Mouse (Mus musculus) ZHBTc4 (cell line): ENCODE results near the gene Umad1.
"Not testable (repeated sequence)": the region's sequence is repeated elsewhere in the genome, so short reads cannot be mapped to it uniquely, and the experiment has no call there.

Experiments
- DNase-seq: peaks from one replicate; pipeline ENCODE4 v3.0.0-alpha.2; 2011; ENCODE audit warnings: low read depth, low spot score

The Umad1 gene

DNA sequence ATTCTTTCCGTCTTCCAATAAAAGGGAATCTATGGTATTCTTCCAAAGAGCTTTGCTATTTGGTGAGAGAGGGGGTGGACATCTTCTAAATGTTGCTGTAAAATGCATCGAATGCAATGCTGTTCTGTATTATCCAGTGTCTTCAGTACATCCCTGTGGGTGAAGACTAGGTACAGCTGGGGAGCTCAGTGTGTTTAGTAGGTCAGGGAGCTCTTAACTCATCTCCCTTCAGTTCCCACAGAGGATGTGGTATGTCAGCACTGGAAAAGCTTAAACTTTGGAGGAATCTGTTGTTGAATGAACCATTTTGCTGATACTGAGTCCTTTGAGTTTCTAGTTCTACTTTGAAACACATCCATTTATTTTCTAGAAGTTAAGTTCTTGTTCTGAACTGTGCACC is 53.5 kb downstream of the Umad1 start:
- DNase-seq: no peak

DNA sequence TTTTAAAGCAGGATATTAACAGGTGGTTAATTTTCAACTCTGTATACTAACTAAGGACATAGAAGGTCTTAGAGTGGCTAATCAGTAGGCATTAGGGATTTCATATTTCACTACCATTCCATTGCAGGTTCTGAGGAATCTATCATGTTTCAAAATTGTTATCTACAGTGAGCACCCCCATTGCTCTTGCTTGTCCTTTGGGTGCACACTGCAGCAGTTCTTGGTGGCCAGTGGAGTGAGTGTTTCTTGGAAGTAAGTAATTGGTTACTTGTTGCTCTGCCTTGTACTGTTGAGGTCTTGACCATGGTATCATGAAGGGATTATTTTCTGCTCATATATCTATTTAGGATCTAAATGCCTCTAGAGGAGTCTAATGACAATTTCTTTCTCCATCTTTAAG is 57.1 kb downstream of the Umad1 start:
- DNase-seq: no peak

GRCm38 (mm10) chr6:8319591-8319990 is 60.5 kb downstream of the Umad1 start:
- no peak for DNase-seq

DNA sequence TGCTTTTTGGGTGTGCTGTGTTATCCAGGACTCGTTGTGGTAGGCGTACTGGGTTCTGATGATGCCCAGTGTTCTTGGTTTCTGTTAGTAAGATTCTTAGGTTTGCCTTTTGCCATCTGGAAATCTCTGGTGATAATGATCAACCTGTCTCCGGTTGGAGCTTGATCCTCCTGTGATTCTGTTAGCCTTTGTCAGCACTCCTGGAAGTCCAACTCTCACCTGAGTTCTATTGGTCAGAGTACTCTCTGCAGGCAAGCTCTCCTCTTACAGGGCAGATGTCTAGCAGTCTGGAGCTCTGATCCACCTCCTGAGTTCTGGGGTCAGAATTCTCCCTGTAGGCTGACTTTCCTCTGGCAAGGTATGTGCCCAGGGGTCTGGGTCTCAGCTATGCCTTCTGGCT is 72.4 kb downstream of the Umad1 start:
- DNase-seq: not testable (repeated sequence)

DNA sequence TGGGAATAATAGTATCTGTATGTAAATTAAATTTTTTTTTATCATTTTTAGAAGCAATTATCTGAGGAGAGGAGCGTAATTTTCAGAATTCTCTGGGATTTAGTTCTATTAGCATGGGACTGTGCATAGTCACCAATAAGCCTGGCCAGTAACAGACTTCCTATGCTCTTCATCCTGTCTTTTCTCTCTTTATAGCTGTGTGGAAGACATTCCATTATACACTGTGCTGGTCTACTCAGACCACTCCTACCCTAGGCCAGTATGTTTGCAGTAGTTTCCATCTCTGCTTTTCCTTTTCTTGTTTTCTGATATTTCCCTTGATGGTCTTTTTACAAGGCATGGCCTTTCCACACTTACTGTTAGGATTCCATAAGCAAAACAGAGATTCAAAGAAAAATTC is 74.3 kb downstream of the Umad1 start:
- no peak for DNase-seq

DNA sequence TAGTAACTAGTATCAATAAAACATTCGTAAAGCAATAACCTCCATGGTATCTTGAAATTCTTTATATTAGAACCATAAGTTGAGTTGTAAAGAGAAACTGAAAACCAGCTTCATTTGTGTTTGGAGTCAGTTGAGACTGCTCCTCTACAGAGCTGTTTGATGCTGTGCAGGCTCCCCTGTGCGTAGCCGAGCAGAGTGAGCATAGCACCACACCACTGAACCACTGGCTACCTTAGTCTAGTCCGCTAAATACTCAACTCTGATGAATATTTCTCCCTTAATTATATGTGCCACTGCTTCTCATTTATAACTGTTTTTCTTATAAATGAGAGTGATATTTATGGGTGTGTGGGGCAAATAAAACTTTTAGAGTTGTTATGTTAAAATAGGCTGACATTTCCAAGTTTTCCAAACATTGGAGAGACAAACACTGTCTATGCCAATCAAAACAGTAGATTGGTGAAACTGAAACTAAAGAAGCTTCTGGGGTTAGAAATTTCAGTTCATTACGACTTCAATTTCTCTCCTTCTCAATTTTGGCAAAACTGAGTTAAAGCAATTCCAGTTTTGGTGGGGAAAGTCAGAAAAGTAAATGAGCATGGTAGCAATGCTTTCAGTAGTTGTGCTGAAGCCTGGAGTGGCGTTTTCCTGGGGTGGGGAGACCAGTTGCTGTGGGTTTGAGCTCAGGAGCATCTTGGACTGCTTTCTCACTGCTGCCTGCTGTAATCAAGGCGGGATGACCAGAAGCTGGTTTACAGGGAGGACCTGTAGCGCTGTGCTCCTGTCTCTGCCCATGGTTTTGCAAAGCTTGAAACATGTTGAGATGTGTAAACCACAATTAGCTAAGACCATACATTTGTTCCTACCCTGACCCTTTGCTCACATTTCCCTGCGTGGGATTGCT is 77.7 kb downstream of the Umad1 start:
- DNase-seq: no peak

DNA sequence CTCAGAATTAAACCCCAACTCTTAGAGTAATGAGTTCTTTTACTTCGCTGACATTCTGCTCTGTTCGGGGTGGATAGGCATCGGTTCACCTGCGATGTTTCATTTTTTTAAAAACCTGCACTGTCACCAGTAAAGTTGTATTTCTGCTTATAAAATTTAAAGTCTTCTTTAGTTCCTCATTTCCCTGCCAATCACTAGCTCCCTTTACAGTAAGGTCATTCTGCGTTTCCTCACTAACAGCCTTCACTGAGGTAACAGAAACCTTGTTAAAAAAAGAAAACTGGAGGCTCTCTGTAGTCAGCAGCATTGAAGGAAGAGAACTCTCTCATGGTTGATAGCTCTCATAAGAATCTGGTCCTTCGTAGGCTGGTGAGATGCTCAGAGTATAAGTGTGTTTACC is 80.4 kb downstream of the Umad1 start:
- DNase-seq: no peak

GRCm38 (mm10) chr6:8343271-8343670 is 84.2 kb downstream of the Umad1 start:
- DNase-seq: no peak

DNA sequence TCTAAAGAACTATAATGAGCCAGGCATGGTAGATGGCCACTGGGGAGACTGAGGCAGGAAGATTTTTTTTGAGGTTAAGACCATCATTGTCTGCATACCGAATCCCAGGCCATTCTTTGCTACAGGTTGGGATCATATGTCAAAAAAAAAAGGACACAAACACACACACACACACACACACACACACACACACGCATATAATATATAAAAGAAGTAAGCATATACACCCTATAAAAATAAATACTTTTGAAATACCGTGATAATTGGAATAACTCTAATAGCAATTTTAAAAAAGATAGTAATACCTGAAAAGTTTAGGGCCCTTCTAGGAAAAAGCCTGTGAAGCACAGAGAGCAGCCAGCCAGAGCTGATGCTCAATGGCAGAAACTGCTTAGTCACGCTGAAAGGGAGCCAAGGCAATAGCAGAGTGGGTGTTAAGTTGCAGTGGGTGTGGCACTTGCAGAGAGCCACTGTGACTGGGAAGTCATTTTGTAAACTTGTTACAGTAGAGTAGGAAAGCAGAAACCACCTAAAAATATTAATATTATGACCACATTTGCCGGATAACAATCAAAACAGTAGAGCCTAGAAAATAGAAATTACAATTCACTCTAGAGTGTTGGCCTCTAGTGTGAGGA is 86.2 kb downstream of the Umad1 start:
- DNase-seq: peak; percentile 73

- no peak for DNase-seq
Measured at GRCm38 (mm10) chr6:8347154-8347553, 88.1 kb downstream of the Umad1 start.

GRCm38 (mm10) chr6:8348344-8348743 is 89.3 kb downstream of the Umad1 start:
- DNase-seq: no peak

DNA sequence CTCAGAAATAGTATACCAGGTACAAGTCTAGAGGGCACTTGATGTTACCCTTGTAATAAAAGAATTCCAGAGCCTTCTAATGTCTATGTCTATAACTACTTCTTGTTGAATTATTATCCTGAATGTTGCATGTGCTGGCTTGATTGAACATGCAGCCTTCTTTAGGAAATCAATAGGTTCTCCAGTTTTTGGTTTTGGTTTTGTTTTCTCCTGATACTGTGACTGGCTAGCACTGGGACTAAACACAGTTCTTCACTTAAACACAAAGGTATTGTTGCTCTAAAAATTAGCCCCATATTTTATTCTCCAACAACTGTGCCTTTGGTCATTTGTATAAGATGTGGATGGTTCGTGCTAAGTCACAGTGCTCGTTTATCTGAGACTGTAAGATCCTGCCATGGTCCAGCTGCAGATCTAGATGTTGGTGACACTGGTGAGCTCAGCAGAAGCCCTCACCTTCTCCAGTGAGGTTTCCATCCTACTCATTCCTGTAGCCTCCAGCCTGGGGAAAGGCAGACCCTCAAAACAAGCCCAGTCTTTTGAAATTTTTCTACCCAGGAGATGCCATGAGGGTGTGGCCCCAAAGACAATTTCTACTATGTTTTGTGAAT is 90.1 kb downstream of the Umad1 start:
- no peak for DNase-seq

GRCm38 (mm10) chr6:8351507-8351906 is 92.4 kb downstream of the Umad1 start:
- no peak for DNase-seq

DNA sequence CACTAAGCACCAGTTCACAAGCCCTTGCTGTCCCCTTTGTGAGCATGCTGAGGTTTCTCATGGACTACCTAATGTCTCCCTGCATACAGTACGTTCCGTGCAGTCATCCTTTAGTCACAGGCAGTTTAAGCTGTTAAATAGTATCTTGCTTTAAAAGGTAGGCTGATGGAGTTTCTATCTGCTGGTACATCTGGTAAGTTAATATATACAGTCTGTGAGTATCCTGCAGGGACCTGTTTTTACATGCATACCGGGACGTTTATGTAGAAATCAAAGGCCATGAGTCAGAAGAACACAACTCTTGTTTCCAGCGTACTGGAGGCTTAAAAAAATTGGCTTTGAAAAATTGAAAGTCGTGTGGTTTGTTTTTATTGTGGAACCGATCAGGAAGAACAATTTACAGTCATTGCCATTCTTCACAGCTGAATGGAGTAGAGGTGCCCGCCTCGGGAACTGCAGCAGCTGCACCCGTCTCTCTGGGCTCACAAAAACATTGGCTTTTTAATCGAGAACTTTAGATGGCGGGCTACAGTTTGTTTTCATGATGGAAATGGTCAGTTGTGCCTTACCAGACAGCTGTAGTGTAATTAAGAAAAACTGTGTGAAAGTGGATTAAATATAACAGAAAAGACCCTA is 93.6 kb downstream of the Umad1 start:
- DNase-seq: no peak

- peak; percentile 43 for DNase-seq
Measured at GRCm38 (mm10) chr6:8353461-8353860, 94.4 kb downstream of the Umad1 start.

DNA sequence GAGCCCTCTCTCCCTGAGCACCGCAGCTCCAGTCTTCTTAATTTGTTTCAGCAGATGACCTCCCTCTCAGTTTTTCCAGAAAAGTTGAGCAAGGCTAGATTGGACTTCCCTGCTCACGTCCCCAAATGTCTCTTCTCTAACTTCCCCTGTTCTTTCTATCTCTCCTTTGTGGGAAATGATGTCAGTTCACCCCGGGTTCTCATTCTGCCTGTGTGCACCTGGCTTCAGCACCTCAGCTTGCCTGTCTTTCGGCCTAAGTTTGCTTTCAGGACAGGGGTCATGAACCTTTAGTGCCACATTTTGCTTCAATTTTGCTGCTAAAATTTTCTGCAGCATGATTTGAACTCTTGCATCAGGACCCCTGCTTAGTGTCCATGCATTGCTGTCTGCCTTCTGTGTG is 95.8 kb downstream of the Umad1 start:
- DNase-seq: no peak

- DNase-seq: no peak
Measured at GRCm38 (mm10) chr6:8358232-8358631, 99.1 kb downstream of the Umad1 start.

DNA sequence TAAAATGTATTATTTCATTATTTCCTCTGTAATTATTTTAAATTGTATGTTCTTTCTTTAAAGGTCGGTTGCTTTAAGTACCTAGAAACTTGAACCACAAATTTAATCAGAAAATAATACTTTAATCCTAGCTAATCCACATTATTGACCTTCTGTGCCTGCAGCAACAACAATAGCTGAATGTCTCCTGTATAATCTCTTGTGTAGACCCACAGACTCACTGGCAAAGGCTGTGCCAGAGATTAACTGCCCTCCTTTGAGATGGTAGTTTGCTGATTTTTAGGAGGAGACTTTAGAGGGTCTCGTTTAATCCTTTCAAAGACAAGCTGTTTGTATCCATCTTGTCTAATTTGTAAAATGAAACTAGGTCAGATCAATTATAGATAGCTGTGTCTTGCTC is 99.7 kb downstream of the Umad1 start:
- DNase-seq: no peak

DNA sequence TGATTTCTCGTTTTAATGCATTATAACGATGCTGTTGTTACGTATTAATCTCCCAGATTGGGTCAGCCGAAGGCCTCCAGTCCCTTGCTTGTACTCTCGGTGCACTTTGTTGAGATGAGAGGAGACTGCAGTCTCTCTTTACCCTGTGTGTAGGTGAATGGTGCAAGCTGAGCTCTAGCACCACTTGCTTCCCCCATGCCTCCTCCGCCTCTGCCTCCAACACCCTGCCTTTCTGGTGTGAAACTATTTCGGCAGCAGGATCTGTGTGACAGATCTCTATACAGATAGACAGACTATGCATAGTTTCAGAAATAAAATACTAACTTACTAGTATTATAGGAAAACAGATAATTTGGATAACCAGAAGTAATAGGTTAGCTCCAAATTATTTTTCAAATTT is 101.7 kb downstream of the Umad1 start:
- no peak for DNase-seq

DNA sequence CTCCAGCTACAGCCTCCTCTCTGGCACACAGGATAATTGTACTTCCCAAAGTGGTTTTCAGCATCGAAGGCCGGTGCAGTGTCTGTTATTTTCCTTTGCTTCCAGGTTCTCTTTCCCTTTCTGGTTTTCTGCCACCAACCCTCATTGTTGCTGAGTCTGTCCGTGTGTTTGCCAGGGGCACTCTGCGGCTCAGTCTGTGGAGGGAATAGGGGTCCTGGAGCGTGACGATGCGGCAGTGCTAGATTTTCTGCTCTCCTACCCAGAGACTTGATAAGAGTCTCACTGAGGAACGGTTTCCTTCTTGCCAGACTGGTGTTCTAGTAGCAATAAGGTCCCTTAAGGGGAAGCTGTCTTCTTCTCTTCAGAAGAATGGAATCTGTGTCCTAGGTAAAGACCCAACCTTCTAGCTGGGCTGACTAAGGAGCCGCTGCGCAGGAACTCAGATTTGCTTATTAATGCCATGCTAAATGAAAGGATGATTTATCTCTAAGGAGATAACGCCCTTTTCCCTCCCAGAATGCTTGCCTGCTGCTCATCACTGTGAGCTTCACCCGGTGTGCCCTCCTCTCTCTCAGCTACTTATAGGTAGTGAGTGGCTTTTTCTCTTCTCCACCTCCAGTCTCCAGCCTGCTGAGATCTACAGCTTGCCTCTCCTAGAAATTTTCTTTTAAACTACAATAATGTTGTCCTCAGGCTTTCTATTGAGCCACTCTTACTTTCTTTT is 105.1 kb downstream of the Umad1 start:
- DNase-seq: no peak

- DNase-seq: no peak
Measured at GRCm38 (mm10) chr6:8364757-8365150, 105.7 kb downstream of the Umad1 start.

GRCm38 (mm10) chr6:8367675-8368074 is 108.6 kb downstream of the Umad1 start:
- DNase-seq: peak; percentile 84
